Mouse (Mus musculus) cerebellum, adult 2 months (tissue): ENCODE measurements around the gene Dse.

Experiments
- CTCF ChIP-seq: fragments of 200-500 bp; IDR thresholded peaks from 2 replicates; pipeline ENCODE4 v1.5.1; 2011; ENCODE audit warnings: low read depth, mild to moderate bottlenecking, control low read depth, low read length, moderate library complexity, borderline replicate concordance; ENCODE audit not compliant: insufficient read depth
- POLR2A ChIP-seq: fragments of 200-500 bp; IDR thresholded peaks from 2 replicates; pipeline ENCODE4 v1.6.1; 2011; ENCODE audit warnings: low read length, control low read depth, borderline replicate concordance; ENCODE audit not compliant: insufficient read depth

DNA sequence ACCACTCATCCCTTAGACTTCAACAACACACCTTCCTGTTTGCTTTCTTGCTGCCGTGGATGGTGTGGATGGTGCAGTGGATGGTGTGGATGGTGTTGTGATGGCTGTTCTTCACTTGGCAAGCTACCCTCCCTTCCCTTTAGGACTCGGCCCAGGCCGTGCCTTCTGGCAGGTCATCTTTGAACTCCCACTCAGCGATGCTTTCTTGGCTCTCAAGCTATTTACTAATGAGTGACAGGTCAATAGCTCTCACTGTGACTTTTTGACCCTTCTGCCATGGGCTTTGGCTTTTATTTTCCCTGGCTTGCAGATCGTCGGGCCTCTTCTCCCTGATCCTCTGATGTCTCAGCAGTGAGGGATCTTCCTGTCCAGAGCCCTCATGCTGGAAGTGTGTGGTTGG, 71.1 kb downstream of the Dse start:
- TF ChIP-seq CTCF (no peak), POLR2A (no peak)
